Mouse (Mus musculus) layer of hippocampus, postnatal 25 days (tissue): ENCODE measurements at regions not wholly inside any gene's neighbourhood (a gene's known extent, or its start where the extent isn't known, plus 50 kb on each side); places are given as distances from the start of the nearest gene placed in this dataset.

Experiments
- DNase-seq, 2 experiments: peaks; one replicate each; pipeline ENCODE4 v3.0.0; 2022; ENCODE audit warnings: mixed read lengths in 2 of 2, low spot score in 1 of 2; ENCODE audit errors: extremely low spot score in 1 of 2

- no peak for DNase-seq
These were observed 911.9 kb downstream of the Speer2 start for GRCm38 (mm10) chr16:68951508-68952236.

DNA sequence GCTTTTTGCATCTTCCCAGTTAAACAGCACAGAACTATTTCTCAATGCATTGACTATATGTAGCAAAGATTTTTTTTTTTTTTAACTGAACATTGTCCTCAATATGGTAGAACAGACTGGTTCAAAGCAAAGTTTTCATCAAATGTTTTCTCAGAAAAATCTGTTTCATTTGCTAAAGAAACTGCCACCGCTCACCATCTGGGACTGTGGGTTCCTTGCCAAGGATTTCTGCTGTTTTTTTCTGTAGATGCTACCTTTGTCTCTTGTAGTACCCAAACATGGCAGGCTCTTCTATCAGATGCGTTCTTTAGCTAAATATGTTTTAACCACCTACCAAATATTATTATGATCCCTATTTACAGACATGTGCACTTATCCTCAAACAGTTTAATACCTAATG, 952.7 kb downstream of the Speer2 start:
- DNase-seq: peak; percentile 13 to 31

- DNase-seq: no peak
These were observed 965.4 kb downstream of the Speer2 start for GRCm38 (mm10) chr16:68898136-68898535.

DNA sequence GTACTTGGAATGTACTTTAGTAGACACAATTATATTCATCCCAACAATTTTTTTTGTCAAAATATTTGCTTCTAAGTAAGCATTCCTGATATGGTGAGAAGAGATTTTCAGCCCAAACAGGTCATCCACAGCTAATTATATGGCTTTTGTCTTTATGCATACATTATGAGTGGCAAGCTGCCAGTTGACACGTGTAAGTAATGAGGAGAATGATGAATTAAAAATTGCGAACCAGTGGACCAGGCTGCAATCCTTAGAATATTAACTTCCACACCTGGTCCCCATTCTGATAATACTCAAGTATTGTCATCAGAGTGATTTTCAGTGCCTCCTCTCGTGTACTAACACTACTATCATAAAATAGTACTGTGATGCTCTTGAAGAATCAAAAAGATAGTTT, 1014.8 kb downstream of the Speer2 start:
- no peak for DNase-seq
